Mouse (Mus musculus) hindbrain, embryonic 13.5 days (tissue): ENCODE data around the gene Kat2b. TPM values are rescaled to one million over a fixed set of nuclear protein-coding genes. Genes with fewer than 3 reads are reported as not detected.
"Not testable (repeated sequence)": the region's sequence is repeated elsewhere in the genome, so short reads cannot be mapped to it uniquely, and the experiment has no call there.

Experiments used
- ATAC-seq: fragments of 200-750 bp; cut with Nextera tagmentation; 2 replicates; pipeline ENCODE4 v1.8.0; 2017; ENCODE audit warnings: moderate TSS enrichment; ENCODE audit not compliant: low FRiP score
- H3K27ac ChIP-seq: fragments of 300-500 bp; sonication (generic); 2 replicates; pipeline ENCODE4 v1.5.1; 2015; ENCODE audit warnings: inconsistent platforms, mild to moderate bottlenecking, moderate library complexity
- H3K27me3 ChIP-seq: fragments of 300-500 bp; sonication (generic); 2 replicates; pipeline ENCODE4 v1.6.1; 2015; ENCODE audit warnings: mild to moderate bottlenecking, inconsistent platforms
- H3K36me3 ChIP-seq: fragments of 300-500 bp; sonication (generic); 2 replicates; pipeline ENCODE4 v1.6.1; 2015; ENCODE audit warnings: mild to moderate bottlenecking, inconsistent platforms
- H3K4me1 ChIP-seq: fragments of 300-500 bp; sonication (generic); replicated peaks from 2 replicates; pipeline ENCODE4 v1.6.1; 2015; ENCODE audit warnings: inconsistent platforms
- H3K4me2 ChIP-seq: fragments of 300-500 bp; sonication (generic); 2 replicates; pipeline ENCODE4 v1.6.1; 2015; ENCODE audit warnings: inconsistent platforms, mild to moderate bottlenecking, moderate library complexity
- H3K4me3 ChIP-seq: fragments of 300-500 bp; sonication (generic); 2 replicates; pipeline ENCODE4 v1.5.1; 2015; ENCODE audit warnings: mild to moderate bottlenecking, inconsistent platforms
- H3K9ac ChIP-seq: fragments of 300-500 bp; sonication (generic); 2 replicates; pipeline ENCODE4 v1.6.1; 2015; ENCODE audit warnings: mild to moderate bottlenecking, inconsistent platforms
- H3K9me3 ChIP-seq: fragments of 300-500 bp; sonication (generic); 2 replicates; pipeline ENCODE4 v1.6.1; 2016; ENCODE audit warnings: inconsistent platforms
- WGBS: fragments of 180-500 bp; shearing (Covaris S2); methylation state at CpG from one replicate; pipeline ENCODE4 v1.1.7; 2015; 5-methylcytosine and 5-hydroxymethylcytosine counted together
- polyA plus RNA-seq: library from polyadenylated mRNA; unstranded; fragments of >200 nt; fragmentation: Nextera tagmentation; extraction: Ambion mirVana; gene quantifications from 2 replicates; pipeline ENCODE4 v1.2.1, GENCODE M21; 2015

The Kat2b gene
- 8.5 and 8.9 TPM in 2 replicates for polyA plus RNA-seq

DNA sequence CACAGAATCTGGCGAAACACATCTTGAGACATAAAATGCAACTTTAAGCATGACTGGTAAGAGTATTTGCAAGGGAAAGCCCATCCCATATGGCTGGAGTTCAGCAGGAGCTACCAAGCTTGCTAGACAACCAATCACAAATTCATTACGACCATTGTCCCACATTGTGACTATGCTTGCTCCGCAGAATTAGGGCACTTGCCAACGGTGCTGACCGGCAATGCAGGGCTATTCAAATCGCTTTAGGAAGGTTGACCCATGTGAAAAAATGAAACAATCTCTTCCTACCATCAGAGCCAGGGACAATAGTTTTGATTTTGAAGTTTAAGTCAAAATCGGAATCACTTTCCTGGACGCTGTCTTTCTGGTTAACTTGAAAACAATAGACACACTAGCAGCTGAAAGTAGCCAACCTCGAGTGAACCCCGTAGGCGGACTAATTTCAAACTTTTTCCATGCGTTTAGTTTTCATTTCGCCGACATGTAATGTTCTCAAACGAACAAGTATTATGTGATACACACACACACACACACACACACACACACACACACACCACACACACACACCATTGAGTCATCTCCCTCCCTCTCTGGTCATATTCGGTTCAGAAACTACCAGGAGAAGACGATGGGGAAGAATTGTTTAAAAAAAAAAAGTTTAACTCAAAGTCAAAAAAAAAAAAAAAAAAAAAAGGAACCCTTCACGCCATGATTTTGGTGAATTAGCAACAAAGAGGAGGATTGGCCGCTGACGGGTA is at the start of gene Kat2b:
Gene Kat2b, plus strand, starts transcription at position 701 of the 758 bp plus-strand sequence.
- no peaks in the 10 kb centered on the region for H3K27me3 ChIP-seq
- peak within 1 kb of the TSS; percentile 78 for H3K4me2 ChIP-seq
- H3K27ac ChIP-seq, result peak within 1 kb of the TSS; percentile 98
- peaks cover 34% of the 10 kb centered on the region for H3K4me1 ChIP-seq
- H3K9ac ChIP-seq, result peak within 1 kb of the TSS; percentile 95
- ATAC-seq, result no peak
- peak within 1 kb of the TSS; percentile 87 for H3K4me3 ChIP-seq
- H3K36me3 ChIP-seq, result no peaks in the 10 kb centered on the region
- no peaks in the 10 kb centered on the region for H3K9me3 ChIP-seq
- 1% methylated on average over 20 of the region's 20 CpGs for WGBS

DNA sequence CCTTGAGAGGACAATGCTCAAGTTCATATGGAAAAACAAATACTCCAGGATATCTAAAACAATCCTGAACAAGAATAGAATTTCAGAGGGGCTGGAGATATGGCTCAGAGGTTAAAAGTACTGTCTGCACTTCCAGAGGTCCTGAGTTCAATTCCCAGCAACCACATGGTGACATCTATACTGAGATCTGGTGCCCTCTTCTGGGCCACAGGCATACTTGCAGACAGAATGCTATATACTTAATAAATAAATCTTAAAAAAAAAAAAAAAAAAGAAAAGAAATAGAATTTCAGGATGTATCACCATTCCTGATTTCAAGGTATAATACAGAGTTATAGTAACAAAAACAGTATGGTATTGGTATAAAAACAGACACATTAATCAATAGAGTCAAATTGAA is 47.3 kb upstream of the Kat2b start:
- H3K27ac ChIP-seq, result no peak overlapping the region
- no peak overlapping the region for H3K4me2 ChIP-seq
- H3K9me3 ChIP-seq, result no peaks in the 10 kb centered on the region
- no peaks in the 10 kb centered on the region for H3K4me1 ChIP-seq
- H3K9ac ChIP-seq, result no peak overlapping the region
- ATAC-seq, result no peak
- H3K4me3 ChIP-seq, result no peak overlapping the region
- H3K36me3 ChIP-seq, result peaks cover 18% of the 10 kb centered on the region
- no peaks in the 10 kb centered on the region for H3K27me3 ChIP-seq

DNA sequence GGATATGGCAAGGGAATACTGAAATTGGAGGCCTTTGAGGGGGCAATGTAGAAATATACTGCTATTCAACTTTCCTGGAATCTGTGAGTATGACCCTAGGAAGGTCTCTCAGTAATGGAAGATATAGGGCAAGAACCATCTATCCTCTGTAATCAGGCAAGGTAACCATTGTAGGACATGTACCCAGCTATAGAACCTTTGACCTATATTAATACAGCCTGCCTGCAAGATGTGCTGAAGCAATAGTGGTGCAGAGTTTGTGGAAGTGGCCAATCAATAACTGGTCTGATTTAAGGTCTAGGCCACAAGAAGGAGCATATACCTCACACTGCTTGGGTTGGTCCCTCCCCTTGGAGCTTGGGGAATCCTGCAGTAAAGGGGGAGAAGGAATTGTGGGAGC is 46.2 kb upstream of the Kat2b start:
- H3K4me3 ChIP-seq, result no peak overlapping the region

DNA sequence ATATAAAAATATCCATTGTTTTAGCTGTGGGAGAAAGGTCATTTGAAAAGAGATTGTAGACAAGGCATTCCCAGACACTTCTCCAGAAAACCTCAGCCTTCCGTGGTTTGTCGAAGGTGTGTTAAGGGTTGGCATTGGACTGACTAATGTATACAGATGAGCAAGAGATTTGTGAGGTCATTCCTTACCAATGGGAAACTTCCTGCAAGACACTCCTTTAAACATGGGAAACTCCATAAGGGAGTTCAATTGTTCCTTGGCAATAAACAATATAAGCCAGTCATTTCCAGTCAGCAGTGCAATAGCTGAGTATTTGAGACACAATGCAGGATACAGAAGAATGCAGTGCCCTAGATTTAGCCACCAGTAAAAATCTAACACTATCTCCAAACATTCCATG is 38.6 kb upstream of the Kat2b start:
- WGBS, result 90% methylated on average over 2 of the region's 2 CpGs
- Histone ChIP-seq H3K9ac (no peak overlapping the region), H3K4me2 (no peak overlapping the region), H3K4me1 (no peaks in the 10 kb centered on the region), H3K36me3 (no peaks in the 10 kb centered on the region), H3K4me3 (no peak overlapping the region), H3K27ac (no peak overlapping the region), H3K9me3 (no peaks in the 10 kb centered on the region), H3K27me3 (no peaks in the 10 kb centered on the region)
- ATAC-seq, result no peak

More for the DNA sequence above, 46.2 kb upstream of the Kat2b start:
- H3K4me2 ChIP-seq, result no peak overlapping the region
- no peak overlapping the region for H3K9ac ChIP-seq
- ATAC-seq, result no peak
- H3K4me1 ChIP-seq, result no peaks in the 10 kb centered on the region
- no peak overlapping the region for H3K27ac ChIP-seq
- H3K36me3 ChIP-seq, result peaks cover 9% of the 10 kb centered on the region
- H3K9me3 ChIP-seq, result no peaks in the 10 kb centered on the region
- H3K27me3 ChIP-seq, result no peaks in the 10 kb centered on the region

DNA sequence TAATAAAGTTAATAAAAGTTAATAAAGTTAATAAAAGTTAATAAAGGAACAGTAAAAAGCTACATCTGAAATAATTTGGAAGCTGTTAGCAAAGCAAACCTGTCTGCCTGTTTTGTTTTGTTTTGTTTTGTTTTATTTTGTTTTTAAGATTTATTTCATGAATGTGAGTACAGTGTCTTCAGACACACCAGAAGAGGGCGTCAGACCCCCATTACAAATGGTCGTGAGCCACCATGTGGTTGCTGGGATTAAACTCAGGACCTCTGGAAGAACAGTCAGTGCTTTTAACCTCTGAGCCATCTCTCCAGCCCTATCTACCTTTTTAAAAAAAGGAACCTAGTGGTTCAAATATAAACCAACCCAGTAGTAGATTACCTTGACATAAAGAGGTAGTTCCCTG is 35.5 kb upstream of the Kat2b start:
- Histone ChIP-seq H3K9ac (no peak overlapping the region), H3K4me3 (no peak overlapping the region), H3K9me3 (no peaks in the 10 kb centered on the region), H3K27me3 (no peaks in the 10 kb centered on the region), H3K4me2 (no peak overlapping the region), H3K27ac (no peak overlapping the region), H3K36me3 (no peaks in the 10 kb centered on the region), H3K4me1 (no peaks in the 10 kb centered on the region)
- no peak for ATAC-seq
- WGBS, result 45% methylated on average over 2 of the region's 2 CpGs

DNA sequence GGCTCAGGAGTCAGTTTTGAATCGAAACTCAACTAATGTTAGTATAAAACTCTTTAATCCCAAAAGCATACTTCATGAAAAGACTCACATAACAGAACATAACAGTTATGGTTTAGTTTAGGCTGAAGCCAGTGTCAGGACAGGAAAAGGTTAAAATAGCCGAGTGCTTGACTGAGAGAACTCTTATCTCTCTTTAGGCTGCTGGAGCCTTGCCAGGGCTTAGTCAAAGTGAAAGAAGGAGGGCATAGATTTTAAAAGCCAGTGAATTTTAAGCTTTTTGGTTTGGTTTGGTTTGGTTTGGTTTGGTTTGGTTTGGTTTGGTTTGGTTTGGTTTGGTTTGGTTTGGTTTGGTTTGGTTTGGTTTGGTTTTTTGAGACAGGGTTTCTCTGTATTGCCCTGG is 34.2 kb upstream of the Kat2b start:
- 83% methylated on average over 2 of the region's 2 CpGs for WGBS
- H3K4me2 ChIP-seq, result no peak overlapping the region
- H3K9me3 ChIP-seq, result no peaks in the 10 kb centered on the region
- no peak overlapping the region for H3K27ac ChIP-seq
- H3K9ac ChIP-seq, result no peak overlapping the region
- H3K27me3 ChIP-seq, result no peaks in the 10 kb centered on the region
- no peak for ATAC-seq
- H3K4me1 ChIP-seq, result no peaks in the 10 kb centered on the region
- H3K36me3 ChIP-seq, result no peaks in the 10 kb centered on the region
- H3K4me3 ChIP-seq, result no peak overlapping the region

DNA sequence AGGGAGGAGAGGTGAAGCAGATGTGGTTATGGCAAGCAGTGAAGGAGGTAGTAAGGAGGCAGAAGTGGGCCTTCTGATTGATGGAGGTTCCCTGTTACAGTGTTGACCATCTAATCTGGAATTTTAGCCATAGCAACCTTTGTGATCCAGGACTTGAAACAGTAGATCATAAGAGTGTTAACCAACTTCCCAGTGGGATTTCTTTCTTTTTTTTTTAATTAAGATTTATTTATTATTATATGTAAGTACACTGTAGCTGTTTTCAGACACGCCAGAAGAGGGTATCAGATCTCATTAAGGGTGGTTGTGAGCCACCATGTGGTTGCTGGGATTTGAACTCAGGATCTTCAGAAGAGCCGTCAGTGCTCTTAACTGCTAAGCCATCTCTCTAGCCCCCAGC is 27.3 kb upstream of the Kat2b start, which contains the start of gene Pp2d1:
Gene Pp2d1, minus strand, starts transcription at position 101 of the 400 bp plus-strand sequence.
- H3K27ac ChIP-seq, H3K9me3 ChIP-seq, H3K27me3 ChIP-seq, H3K4me3 ChIP-seq, H3K4me1 ChIP-seq, H3K4me2 ChIP-seq, ATAC-seq, H3K9ac ChIP-seq, H3K36me3 ChIP-seq: not testable (repeated sequence)
- WGBS, result 81% methylated on average over 2 of the region's 2 CpGs

DNA sequence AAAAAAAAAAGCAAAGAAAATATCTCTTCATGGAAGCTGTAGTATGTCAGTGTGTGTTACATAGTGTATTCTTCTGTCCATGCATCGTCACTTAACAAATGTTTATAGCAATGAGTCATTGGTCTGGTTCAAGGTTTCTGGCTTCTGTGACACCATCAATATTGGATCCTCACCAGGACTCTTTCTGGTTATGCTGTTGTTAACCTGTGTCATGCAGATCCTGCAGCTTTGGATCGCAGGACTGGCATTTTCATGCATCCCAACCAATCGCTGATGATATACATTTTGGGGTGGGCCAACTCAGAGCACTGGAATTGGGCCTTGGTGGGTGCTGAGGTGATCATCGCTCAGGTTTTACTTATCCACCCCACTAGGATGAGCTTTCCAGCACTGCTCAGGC is 24.1 kb upstream of the Kat2b start:
- Histone ChIP-seq H3K27me3 (no peaks in the 10 kb centered on the region), H3K4me1 (no peaks in the 10 kb centered on the region), H3K36me3 (no peaks in the 10 kb centered on the region), H3K9ac (no peak overlapping the region), H3K9me3 (no peaks in the 10 kb centered on the region), H3K4me3 (no peak overlapping the region), H3K4me2 (no peak overlapping the region), H3K27ac (no peak overlapping the region)
- ATAC-seq, result no peak
- 94% methylated on average over 4 of the region's 4 CpGs for WGBS

DNA sequence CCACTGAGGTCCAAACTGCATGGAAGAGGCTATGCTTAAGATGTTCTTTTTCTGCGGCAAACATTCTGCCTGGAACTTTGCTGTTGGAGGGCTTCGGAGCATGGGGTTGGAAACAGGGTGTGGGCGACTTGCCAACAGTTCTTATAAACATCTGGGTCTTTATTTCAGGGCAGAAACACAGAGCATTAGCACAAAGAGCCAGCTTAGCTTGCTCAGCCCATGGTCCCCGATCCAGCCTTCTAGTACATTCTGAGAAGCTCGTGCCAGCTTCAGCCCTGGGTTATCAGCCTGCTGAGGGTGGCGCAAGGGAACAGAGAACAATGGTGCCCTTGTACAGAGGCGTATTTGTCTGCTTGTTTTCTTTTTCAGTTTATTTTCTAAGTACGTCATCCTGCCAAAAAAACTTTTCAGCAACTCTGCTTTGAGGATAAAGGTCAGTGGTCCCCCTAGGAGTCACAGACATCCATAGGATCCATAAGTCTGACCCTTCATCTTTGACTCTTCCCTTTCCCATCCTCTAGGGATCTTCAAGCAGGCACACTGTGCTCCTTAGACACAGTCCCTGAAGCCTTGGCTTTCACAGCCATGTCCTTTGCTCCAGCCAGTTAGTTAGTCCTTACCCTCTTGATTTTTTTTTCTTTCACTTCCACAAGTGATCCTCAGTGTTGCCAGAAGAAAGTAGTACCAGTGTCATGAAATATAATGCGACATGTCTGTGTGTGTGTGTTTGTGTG is 22.9 kb upstream of the Kat2b start:
- H3K4me3 ChIP-seq, result no peak overlapping the region
- 69% methylated on average over 9 of the region's 9 CpGs for WGBS
- H3K9me3 ChIP-seq, result no peaks in the 10 kb centered on the region
- H3K27ac ChIP-seq, result no peak overlapping the region
- no peak overlapping the region for H3K9ac ChIP-seq
- H3K36me3 ChIP-seq, result no peaks in the 10 kb centered on the region
- no peak overlapping the region for H3K4me2 ChIP-seq
- no peaks in the 10 kb centered on the region for H3K4me1 ChIP-seq
- no peak for ATAC-seq
- no peaks in the 10 kb centered on the region for H3K27me3 ChIP-seq

DNA sequence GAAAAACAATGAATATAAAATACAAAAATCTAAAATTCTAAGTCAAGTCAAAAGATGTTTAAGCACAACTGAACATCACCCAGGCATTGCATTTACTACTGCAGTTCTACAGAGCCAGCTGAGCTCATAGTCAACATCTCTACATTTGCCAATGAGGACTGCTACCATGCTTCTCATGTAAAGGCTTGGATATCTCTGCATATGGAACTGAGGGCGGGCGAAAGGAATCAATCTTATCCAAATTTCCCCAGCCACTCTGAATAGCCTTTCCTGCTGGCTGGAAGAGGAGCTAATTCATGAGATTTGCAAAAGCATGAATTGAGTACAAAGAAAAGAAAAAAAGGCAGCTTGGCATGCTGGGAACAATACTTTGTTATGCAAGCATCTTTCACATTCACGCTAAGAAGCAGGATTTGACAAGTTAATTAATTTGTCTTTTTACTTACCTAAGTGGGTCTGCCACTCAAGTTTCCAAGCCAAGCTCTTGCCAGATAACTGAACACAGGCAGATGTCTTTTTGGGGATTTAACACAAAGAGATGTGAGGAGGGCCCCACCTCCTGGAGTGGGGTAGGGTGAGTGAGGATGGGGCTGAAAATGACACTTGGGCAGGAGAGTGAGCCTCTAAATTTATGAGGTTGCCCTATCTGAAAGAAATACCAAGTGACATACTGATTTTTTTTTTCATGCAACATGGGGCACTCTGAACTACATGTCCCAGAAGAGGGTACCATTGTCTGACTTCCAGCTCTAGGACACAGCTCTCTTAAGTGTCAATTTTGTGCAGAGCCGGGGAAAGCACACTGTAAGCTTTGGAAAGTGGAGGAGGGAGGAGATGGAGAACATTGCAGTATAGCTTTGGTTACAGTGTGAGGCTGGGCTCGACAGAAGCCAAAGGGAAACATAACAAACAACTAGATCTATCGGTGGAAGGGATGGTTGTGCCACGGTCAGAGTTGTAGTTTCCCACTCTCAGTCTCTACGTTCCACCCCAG is 15.1 kb upstream of the Kat2b start:
- WGBS, result 41% methylated on average over 8 of the region's 8 CpGs
- Histone ChIP-seq H3K27me3 (no peaks in the 10 kb centered on the region), H3K4me2 (no peak overlapping the region), H3K9me3 (no peaks in the 10 kb centered on the region), H3K27ac (no peak overlapping the region; the same call in 1 of the 2 replicates), H3K9ac (no peak overlapping the region), H3K4me3 (no peak overlapping the region), H3K36me3 (no peaks in the 10 kb centered on the region), H3K4me1 (0 out of 2 replicates have a peak, but pooled peaks cover 7% of the 10 kb centered on the region)
- ATAC-seq, result no peak

DNA sequence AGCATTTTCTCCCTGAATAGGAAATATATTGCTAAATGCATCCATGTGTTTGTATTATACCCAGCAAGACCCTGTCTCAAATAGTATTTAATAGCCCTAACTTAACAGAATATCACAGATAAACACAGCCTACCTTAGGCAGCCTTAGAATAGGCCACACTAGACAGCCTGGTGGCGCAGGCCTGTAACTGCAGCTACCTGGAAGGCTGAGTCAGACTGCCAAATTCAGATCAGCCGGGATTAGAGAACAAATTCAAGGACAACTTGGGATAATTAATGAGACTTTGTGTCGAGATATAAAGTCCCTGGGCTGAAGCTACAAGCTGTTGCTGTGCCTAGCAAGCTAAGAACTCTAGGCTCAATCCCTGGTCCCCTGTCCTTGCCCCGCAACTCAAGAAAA is 12.6 kb upstream of the Kat2b start:
- H3K4me1 ChIP-seq, result 0 out of 2 replicates have a peak, but pooled peaks cover 7% of the 10 kb centered on the region
- no peaks in the 10 kb centered on the region for H3K27me3 ChIP-seq
- H3K36me3 ChIP-seq, result no peaks in the 10 kb centered on the region
- no peak overlapping the region for H3K27ac ChIP-seq
- H3K4me2 ChIP-seq, result no peak overlapping the region
- WGBS, result 71% methylated on average over 4 of the region's 4 CpGs
- no peak overlapping the region for H3K4me3 ChIP-seq
- no peak for ATAC-seq
- H3K9me3 ChIP-seq, result no peaks in the 10 kb centered on the region
- no peak overlapping the region for H3K9ac ChIP-seq

DNA sequence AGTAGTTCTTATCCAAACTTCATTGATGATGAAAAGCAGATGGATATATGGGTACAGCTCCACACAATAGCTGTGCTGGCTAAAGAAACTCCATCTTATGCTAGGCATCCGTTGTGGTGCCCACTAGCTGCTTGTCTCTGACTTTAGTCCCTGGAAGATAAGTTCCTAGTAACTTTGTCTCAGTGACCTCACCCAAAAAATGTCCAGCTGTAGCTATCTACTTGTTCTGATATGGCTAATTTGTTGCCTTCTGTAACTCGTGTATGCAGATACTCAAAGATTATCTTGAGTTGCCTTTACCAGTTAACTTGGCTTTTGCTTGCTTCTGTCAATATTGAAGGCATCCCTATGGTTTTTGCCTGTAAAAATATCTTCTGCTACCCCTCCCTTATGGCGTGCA is 11.8 kb upstream of the Kat2b start:
- WGBS, result 82% methylated on average over 3 of the region's 3 CpGs
- no peak for ATAC-seq
- Histone ChIP-seq H3K27me3 (no peaks in the 10 kb centered on the region), H3K36me3 (no peaks in the 10 kb centered on the region), H3K4me3 (no peak overlapping the region), H3K9ac (no peak overlapping the region), H3K4me1 (0 out of 2 replicates have a peak, but pooled peaks cover 7% of the 10 kb centered on the region), H3K27ac (no peak overlapping the region), H3K9me3 (no peaks in the 10 kb centered on the region), H3K4me2 (no peak overlapping the region)
